Mouse (Mus musculus): ENCODE results near the gene Fis1. TPM values are rescaled to one million over a fixed set of nuclear protein-coding genes. Genes with fewer than 3 reads are reported as not detected.

Gene Fis1
- polyA plus RNA-seq (2021) = 280 TPM

DNA sequence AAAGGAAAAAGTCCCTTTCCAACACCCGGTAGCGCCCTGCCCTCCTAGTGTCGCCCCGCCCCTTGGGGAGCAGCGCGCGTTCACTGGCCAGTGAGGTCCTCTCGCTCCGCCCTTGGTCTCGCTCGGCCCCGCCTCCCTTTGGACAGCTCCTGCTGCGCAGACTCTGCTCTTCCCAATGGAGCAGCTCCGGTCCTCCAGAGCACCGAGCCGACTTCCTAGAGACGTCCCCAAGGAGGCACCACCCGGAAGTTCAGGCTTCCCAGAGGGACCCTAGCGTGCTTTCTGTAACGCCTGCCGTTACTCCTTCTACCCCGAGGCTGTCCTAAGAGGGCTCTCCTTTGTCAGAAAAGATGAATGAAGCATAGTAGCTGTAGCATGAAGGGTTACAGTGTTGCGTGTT is at the start of gene Fis1:
Gene Fis1 (plus strand): TSS at position 261 of the 400 bp plus-strand sequence.
- no peak for TF ChIP-seq CTCF (IDR thresholded peaks at IDR 0.05)
- ATAC-seq (peak; percentile 99), DNase-seq (ENCODE audit: low read depth, low spot score) (peak; percentile 97)
- in situ Hi-C loops (cut with MboI; ENCODE audit: low pct_unique_long_range_greater_than_20kb) = no loop called here
- ChIA-PET CTCF (interaction anchor here (0.9 to 6.1 kb wide), 5 partner anchors 9 to 17 kb away, joined by 3 to 37 read pairs (median 9); partner anchors contain the start of gene Cldn15), POLR2A (interaction anchor here (0.6 to 3.2 kb wide), 5 partner anchors 9 to 958 kb away, joined by 3 to 15 read pairs (median 4); no protein-coding TSS in a partner anchor)
- H3K27me3 ChIP-seq = no peaks in the 10 kb centered on the region

GRCm38 (mm10) chr5:136904621-136905020 is 48.5 kb upstream of the Fis1 start:
- ChIA-PET POLR2A (no interaction called here), CTCF (interaction anchor here (1.3 kb wide), 1 partner anchor 9 kb away, joined by 3 read pairs; no protein-coding TSS in a partner anchor)
- no peak for DNase-seq (ENCODE audit: low read depth, low spot score)

GRCm38 (mm10) chr5:136905630-136906029 is 47.4 kb upstream of the Fis1 start:
- ATAC-seq (no peak), DNase-seq (ENCODE audit: low read depth, low spot score) (no peak)
- in situ Hi-C loops (cut with MboI; ENCODE audit: low pct_unique_long_range_greater_than_20kb) = no loop called here
- ChIA-PET POLR2A (no interaction called here), CTCF (interaction anchor here (1.3 to 1.8 kb wide), 4 partner anchors 10 to 115 kb away, joined by 3 to 4 read pairs (median 4); no protein-coding TSS in a partner anchor)
- no peak for TF ChIP-seq CTCF (IDR thresholded peaks at IDR 0.05)
- H3K27me3 ChIP-seq = no peaks in the 10 kb centered on the region

More at GRCm38 (mm10) chr5:136904621-136905020, 48.5 kb upstream of the Fis1 start:
- H3K27me3 ChIP-seq = no peaks in the 10 kb centered on the region
- TF ChIP-seq CTCF (IDR thresholded peaks at IDR 0.05) = no peak
- no peak for ATAC-seq
- in situ Hi-C loops (cut with MboI; ENCODE audit: low pct_unique_long_range_greater_than_20kb) = no loop called here

DNA sequence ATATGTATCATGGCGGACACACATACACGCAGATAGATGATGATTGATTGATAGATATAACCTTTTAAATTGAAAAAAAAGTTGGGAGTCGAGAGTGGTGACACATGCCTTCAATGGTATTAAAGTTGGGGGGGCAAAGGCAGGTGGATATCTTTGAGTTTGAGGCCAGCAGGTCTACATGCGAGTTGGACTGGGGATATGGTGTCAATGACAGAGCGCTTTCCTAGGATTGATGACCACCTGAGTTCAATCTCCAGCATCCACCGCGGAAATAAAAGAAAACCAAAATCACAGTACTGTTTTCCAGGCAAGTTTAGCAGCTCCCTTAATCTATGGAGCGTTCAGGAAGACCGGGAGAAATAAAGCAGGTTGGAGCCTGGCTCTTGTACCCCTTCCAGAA is 45.5 kb upstream of the Fis1 start:
- in situ Hi-C loops (cut with MboI; ENCODE audit: low pct_unique_long_range_greater_than_20kb) = no loop called here
- CTCF ChIA-PET = interaction anchor here (1.0 kb wide), 1 partner anchor 27 kb away, joined by 3 read pairs; no protein-coding TSS in a partner anchor
- no peak for ATAC-seq
- H3K27me3 ChIP-seq = no peaks in the 10 kb centered on the region
- DNase-seq (ENCODE audit: low read depth, low spot score) = no peak
- TF ChIP-seq CTCF (IDR thresholded peaks at IDR 0.05) = no peak
- POLR2A ChIA-PET = interaction anchor here (0.6 to 2.5 kb wide), 2 partner anchors 12 to 1078 kb away, joined by 4 to 10 read pairs; no protein-coding TSS in a partner anchor

DNA sequence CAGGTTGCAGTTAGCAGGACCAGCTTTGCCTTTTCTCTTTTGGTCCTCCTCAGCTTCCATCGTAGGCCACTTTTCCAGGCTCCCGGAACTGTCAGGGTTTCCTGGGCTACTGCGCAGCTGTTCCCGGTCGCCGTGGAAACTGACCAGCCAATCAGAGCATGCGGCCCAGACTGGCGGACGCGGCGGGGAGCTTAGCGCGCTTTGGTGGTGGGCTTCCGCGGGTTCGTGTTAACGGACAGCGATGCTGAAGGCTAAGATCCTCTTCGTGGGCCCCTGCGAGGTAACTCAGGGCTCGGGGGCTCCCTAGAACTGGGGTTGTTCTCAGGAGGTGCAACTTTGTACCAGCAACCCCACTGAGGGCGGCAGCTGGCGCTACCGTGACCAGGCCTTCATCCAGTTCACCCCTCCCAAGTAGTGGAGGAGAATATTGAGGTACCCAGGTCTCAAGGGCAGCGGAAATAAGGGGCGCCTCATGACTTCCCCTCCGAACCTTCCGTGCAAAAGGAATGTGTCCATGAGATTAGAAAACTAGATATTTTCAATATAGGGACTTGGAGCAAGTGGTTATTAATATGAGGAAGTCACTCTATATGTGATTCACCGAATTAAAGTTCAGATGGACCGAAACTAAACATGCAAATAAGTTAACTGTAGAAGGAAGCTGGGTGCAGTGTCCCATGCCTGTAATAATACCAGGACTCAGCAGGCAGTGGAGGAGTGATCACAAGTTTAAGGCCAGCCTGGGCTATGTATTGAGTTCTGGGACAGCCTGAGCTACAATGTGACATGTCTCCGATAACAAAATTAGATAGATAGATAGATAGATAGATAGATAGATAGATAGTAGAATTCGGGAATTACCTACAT is 44.9 kb upstream of the Fis1 start, which contains the start of gene Ift22:
Gene Ift22 (plus strand): TSS at position 160 of the 867 bp plus-strand sequence.
- no peak for TF ChIP-seq CTCF (IDR thresholded peaks at IDR 0.05)
- in situ Hi-C loops (cut with MboI; ENCODE audit: low pct_unique_long_range_greater_than_20kb) = no loop called here
- CTCF ChIA-PET = interaction anchor here (0.9 to 1.0 kb wide), 2 partner anchors 27 to 68 kb away, joined by 3 read pairs; no protein-coding TSS in a partner anchor

GRCm38 (mm10) chr5:136914183-136914582 is 38.9 kb upstream of the Fis1 start:
- no peak for TF ChIP-seq CTCF (IDR thresholded peaks at IDR 0.05)
- DNase-seq (ENCODE audit: low read depth, low spot score) (no peak), ATAC-seq (no peak)
- in situ Hi-C loops (cut with MboI; ENCODE audit: low pct_unique_long_range_greater_than_20kb) = no loop called here
- ChIA-PET CTCF (no interaction called here), POLR2A (no interaction called here)
- H3K27me3 ChIP-seq = no peaks in the 10 kb centered on the region

More for the DNA sequence above, 44.9 kb upstream of the Fis1 start, which contains the start of gene Ift22:
- POLR2A ChIA-PET = interaction anchor here (0.7 to 2.5 kb wide), 2 partner anchors 11 to 130 kb away, joined by 4 to 10 read pairs; no protein-coding TSS in a partner anchor
- DNase-seq (ENCODE audit: low read depth, low spot score) (peak; percentile 76), ATAC-seq (peak; percentile 80)
- H3K27me3 ChIP-seq = no peaks in the 10 kb centered on the region

- H3K27me3 ChIP-seq = no peaks in the 10 kb centered on the region
- ChIA-PET CTCF (interaction anchor here (1.0 to 1.2 kb wide), 2 partner anchors 8 to 12 kb away, joined by 3 read pairs; no protein-coding TSS in a partner anchor), POLR2A (no interaction called here)
- TF ChIP-seq CTCF (IDR thresholded peaks at IDR 0.05) = no peak
- DNase-seq (ENCODE audit: low read depth, low spot score) (no peak), ATAC-seq (no peak)
- in situ Hi-C loops (cut with MboI; ENCODE audit: low pct_unique_long_range_greater_than_20kb) = no loop called here
Measured at GRCm38 (mm10) chr5:136917613-136918242, 35.3 kb upstream of the Fis1 start.

DNA sequence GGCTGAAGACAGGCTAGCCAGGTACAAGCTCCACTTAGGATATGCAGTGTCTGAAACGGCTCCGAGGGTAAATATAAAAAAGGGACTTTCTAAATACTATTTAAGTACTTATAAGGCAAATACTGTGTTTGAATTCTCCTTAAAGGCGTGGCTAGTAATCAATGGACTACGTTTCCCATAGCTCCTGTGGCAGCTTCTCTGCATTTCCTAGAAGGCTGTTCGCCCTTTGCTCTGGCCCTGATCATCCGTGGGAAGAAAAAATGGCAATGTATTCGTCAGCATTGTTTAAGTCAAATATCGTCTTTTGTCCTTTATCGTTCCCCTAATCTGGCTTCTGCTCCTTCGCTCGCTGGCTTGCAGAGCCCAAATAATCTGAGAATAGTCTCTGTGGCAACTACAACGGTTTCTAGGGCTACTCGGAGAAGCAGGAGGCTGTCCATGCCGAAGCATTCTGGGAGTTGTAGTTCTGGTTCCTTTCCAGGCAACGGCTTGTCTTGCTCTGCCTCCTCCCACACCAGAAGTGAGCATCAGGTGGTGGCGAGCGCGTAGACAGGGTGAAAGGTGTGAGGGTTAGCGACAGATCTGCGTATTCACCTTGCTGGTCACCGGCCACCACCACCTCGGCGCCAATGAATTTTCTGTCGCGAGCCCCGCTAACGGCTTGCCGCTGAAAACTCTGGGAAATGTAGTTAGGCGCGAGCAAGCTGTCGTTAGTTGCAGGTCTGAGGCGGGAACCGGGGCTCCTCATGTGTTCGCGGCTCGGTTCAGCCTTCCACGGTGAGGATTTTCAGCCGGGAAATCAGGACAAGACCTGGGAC is 34.2 kb upstream of the Fis1 start:
- DNase-seq (ENCODE audit: low read depth, low spot score) (peak; percentile 77), ATAC-seq (peak; percentile 84)
- no peak for TF ChIP-seq CTCF (IDR thresholded peaks at IDR 0.05)
- H3K27me3 ChIP-seq = no peaks in the 10 kb centered on the region
- ChIA-PET POLR2A (interaction anchor here (2.0 kb wide), 1 partner anchor 10 kb away, joined by 10 read pairs; the partner anchor contains the start of gene Ift22), CTCF (interaction anchor here (1.0 to 1.8 kb wide), 3 partner anchors 9 to 52 kb away, joined by 3 to 5 read pairs (median 3); no protein-coding TSS in a partner anchor)
- in situ Hi-C loops (cut with MboI; ENCODE audit: low pct_unique_long_range_greater_than_20kb) = no loop called here

DNA sequence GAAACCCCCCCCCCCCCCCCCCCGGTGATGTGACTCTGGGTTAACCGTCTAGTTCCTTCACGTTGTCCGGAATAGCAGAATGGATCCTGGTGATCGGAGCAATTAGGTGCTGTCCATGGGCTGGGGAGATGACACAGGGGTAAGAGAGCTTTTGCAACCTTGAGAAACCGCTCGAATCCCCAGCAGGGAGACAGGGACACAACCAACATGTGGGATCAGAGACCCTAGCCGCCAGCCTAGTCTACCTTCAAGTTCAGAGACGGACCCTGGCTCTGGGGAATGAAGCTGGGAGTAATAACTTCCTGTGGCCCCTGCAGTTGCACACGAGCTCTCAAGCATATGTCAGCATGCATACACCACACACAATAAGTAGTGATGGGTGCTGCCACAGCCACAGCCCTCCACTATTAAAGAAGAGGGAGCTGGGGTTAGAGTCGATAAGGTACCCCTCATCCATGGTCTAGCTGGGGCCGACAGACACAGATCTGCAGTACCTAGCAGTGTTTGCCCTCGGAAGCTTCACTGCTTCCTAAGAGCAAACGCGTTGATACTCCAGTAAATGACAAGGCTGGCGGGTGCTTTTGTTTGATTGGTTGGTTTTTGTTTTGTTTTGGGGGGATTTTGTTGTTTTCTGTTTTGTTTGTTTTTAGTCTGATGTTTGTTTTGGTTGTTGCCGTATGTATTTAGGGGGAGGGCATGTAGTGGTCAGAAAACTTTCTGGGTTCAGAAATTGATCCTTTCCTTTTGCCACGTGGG is 33.4 kb upstream of the Fis1 start:
- CTCF ChIA-PET = interaction anchor here (1.8 kb wide), 1 partner anchor 51 kb away, joined by 5 read pairs; no protein-coding TSS in a partner anchor
- in situ Hi-C loops (cut with MboI; ENCODE audit: low pct_unique_long_range_greater_than_20kb) = loop anchor here (5.0 kb wide), 1 partner anchor 53 kb away; no protein-coding TSS in a partner anchor
- DNase-seq (ENCODE audit: low read depth, low spot score) (no peak), ATAC-seq (no peak)
- TF ChIP-seq CTCF (IDR thresholded peaks at IDR 0.05) = no peak
- POLR2A ChIA-PET = interaction anchor here (2.0 kb wide), 1 partner anchor 11 kb away, joined by 10 read pairs; the partner anchor contains the start of gene Ift22
- H3K27me3 ChIP-seq = no peaks in the 10 kb centered on the region
